Mouse (Mus musculus) gastrocnemius, postnatal 36 days (tissue): ENCODE measurements around the gene Wnt7a. TPM values are rescaled to one million over a fixed set of nuclear protein-coding genes. Genes with fewer than 3 reads are reported as not detected.
A peak's percentile ranks its signal among the peaks of the same experiment; 100 is the strongest.

Experiments
- DNase-seq, 2 experiments: peaks; one replicate each; pipeline ENCODE4 v3.0.0; 2022
- intact Hi-C: fragments of 180-260 bp; cut with DNase I; formaldehyde crosslinking; loops from one replicate; pipeline ENCODE4 v1.15.1; 2025
- total RNA-seq, 2 experiments: library from RNA; stranded (reverse); gene quantifications; 2 replicates each; pipeline ENCODE4 v1.2.3; 2021

Wnt7a gene
- total RNA-seq, 2 experiments from 2014 or later = not detected

- intact Hi-C loops = no loop called here
- DNase-seq = no peak
Measured at GRCm38 (mm10) chr6:91346906-91347156, 64.3 kb downstream of the Wnt7a start.

- intact Hi-C loops = no loop called here
- no peak for DNase-seq
Measured at GRCm38 (mm10) chr6:91346071-91346905, 64.9 kb downstream of the Wnt7a start.

GRCm38 (mm10) chr6:91345091-91345490 lies 66.1 kb downstream of the Wnt7a start:
- intact Hi-C loops = no loop called here
- DNase-seq = no peak

- intact Hi-C loops = no loop called here
- no peak for DNase-seq
Measured at GRCm38 (mm10) chr6:91339612-91340246, 71.4 kb downstream of the Wnt7a start.

GRCm38 (mm10) chr6:91335470-91335869 lies 75.7 kb downstream of the Wnt7a start:
- DNase-seq = peak in 1 of 2 experiments; percentile 2
- intact Hi-C loops = no loop called here

GRCm38 (mm10) chr6:91331886-91332285 lies 79.3 kb downstream of the Wnt7a start:
- DNase-seq = peak in 1 of 2 experiments; percentile 5
- intact Hi-C loops = no loop called here

GRCm38 (mm10) chr6:91325556-91325955 lies 85.6 kb downstream of the Wnt7a start:
- intact Hi-C loops = no loop called here
- no peak for DNase-seq

GRCm38 (mm10) chr6:91324752-91325151 lies 86.4 kb downstream of the Wnt7a start:
- intact Hi-C loops = no loop called here
- no peak for DNase-seq

GRCm38 (mm10) chr6:91322001-91322772 lies 89.0 kb downstream of the Wnt7a start:
- intact Hi-C loops = no loop called here

More at GRCm38 (mm10) chr6:91322001-91322772, 89.0 kb downstream of the Wnt7a start:
- no peak for DNase-seq

Other genes starting within 250 kb of the Wnt7a start
- gene Fbln2, start 198.9 kb downstream of the Wnt7a start, total RNA-seq = 10 to 100 TPM; 42.5 to 50.6 TPM
- 1 to 10 TPM; 8.2 TPM for gene Chchd4, start 62.2 kb upstream of the Wnt7a start, total RNA-seq
- gene Tmem43, start 62.3 kb upstream of the Wnt7a start, total RNA-seq = 10 to 100 TPM; 25.2 to 31.1 TPM
- gene Xpc, start 104.5 kb upstream of the Wnt7a start, total RNA-seq = 1 to 10 TPM; 6.5 to 7.2 TPM
- gene Lsm3, start 104.6 kb upstream of the Wnt7a start, total RNA-seq = 10 to 100 TPM; 25.7 to 28.9 TPM